Mouse (Mus musculus): ENCODE data around the gene Ifit2.
"Not testable (repeated sequence)": the region's sequence is repeated elsewhere in the genome, so short reads cannot be mapped to it uniquely, and the experiment has no call there.

The Ifit2 gene

DNA sequence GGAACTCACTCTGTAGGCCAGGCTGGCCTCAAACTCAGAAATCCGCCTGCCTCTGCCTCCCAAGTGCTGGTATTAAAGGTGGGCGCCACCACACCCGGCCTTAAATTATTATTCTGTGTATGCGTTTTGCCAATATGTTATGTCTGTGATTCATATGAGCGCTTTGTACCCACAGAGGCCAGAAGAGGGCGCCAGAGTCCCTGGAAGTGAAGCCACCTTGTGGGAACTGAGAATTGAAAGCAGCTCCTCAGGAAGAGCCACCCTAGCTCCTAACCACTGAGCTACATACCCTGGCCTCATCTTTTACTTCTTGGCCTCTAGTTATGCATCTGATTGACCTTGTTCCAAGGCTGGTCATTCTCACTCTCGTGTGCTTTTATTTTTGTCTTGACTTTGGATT lies 2.5 kb upstream of the Ifit2 start:
- peak; percentile 87 for DNase-seq (ENCODE audit: low spot score)

DNA sequence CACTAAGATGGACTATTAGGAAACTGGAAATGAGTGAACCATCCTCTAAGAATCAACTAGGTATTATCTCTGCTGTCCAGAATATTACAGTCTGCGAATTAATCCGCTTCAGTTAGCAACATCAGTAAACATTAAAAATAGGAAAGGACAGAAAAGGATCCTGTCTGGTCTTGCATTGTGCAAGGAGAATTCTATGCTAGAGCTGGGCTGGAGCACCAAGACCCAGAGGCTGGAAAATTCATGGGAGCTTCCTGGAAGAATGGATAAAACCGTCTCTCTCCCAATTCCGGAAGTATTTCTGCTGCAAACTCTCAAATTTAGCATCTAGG lies 325 bp upstream of the Ifit2 start:
- DNase-seq (ENCODE audit: low spot score) = no peak

DNA sequence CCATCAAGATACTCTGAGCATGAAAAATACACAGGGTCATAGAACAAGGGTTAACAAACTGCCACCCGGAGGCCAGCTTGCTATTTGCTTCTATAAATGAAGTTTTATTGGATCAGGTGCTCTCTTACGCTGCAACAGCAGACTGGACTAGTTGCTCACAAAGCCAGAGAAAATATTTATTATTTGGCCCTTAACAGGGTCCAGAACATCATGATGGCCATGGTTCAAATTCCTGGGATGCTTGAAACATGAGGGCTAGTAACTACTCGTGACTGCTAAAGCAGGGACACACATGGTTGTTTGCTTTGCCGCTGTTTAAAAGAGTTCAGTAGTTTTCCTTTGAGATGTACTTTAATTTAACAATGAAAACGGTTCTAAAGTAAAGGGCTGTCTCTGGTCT lies 1.5 kb downstream of the Ifit2 start:
- DNase-seq (ENCODE audit: low spot score) = no peak

DNA sequence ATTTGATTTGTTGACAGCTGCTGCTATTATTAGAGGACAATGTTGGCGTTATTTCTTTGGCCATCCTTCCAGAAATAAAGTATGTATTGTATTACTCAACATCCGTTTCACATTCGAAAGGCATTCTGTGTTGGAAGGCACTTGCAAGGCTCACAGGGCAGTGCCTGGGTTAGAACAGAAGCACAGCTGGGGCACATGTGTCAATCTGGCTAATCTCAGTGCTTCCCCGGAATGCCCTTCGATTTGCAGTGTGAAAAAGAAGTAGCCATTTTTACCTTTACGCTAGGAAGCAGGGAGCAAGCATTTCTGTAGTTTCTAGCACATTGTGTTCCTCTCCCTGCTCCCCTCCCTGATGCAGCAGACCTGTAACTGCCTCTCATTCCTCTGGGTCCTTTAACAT lies 2.5 kb downstream of the Ifit2 start:
- DNase-seq (ENCODE audit: low spot score) = no peak

DNA sequence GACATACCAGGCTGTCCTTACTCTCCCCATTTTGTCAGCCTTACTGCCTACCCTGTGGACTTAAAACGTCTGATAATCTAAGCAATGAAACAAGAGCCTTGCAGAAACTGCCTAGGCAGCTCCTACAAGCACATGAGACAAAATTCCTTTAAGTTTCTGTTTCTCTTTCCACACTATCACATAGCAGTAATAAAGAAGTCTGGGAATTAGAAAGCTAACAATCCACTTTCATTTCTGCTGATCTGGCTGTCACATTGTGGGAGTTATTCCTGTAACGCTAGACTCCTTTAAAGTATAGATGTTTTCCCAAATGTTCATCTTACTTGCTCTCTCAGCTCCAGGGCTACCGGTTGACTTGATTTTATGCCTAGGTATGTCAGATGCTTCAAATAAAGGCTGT lies 3.0 kb downstream of the Ifit2 start:
- DNase-seq (ENCODE audit: low spot score) = no peak

DNA sequence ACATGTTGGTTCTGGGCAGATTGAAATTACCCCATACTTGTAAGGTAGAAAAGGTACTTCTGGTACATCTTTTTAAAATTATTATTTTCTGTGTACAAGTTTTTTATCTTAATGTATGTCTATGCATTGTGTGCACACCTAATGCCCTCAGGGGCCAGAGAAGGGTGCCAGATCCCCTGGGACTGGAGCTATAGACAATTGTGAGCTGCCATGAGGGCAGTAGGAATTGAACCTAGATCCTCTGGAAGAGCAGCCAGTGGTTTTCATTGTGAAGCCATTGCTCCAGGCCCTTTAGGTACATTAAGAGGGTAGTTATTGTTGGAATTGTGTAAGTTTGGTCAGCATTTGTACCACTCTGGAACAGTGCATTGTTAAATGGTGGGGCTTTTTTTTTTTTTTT lies 3.6 kb downstream of the Ifit2 start:
- no peak for DNase-seq (ENCODE audit: low spot score)

DNA sequence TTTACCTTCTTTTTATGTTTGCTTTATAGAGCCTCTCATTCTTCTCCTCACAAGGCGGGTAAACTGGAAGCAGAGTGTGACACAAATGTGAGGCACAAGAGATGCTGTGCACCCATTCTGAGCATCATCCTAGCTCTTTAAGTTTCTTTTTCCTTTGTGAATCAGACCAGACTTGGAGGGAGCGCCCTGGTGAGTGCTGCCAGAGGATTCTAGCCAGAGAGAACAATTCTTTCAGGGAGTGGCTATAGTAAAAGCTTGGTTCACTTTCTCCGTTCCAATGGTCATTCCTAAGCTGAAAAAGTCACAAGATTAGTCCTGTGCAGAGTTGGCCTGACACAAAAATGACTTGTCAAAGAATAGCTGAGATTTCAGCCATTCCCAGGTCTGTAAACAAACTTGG lies 6.1 kb downstream of the Ifit2 start:
- DNase-seq (ENCODE audit: low spot score) = no peak

DNA sequence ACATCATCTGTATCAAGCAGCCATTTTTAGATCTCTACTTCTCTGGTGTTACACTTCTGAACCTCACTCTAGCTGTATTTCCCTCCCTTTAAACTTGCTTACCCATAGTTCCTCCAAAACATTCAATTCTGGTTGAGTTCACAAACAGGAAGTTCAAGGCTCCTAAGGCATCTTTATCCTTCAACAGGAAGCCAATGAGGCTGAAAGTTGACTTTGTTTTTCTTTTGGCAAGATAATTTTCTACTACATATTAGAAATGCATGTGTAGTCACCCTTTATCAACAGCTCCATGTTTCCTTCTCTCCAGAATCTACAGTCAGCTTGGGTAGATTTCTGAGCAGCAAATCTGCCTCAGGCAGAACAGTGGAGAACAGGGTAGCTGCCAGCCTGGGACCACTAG lies 12.1 kb downstream of the Ifit2 start:
- no peak for DNase-seq (ENCODE audit: low spot score)

DNA sequence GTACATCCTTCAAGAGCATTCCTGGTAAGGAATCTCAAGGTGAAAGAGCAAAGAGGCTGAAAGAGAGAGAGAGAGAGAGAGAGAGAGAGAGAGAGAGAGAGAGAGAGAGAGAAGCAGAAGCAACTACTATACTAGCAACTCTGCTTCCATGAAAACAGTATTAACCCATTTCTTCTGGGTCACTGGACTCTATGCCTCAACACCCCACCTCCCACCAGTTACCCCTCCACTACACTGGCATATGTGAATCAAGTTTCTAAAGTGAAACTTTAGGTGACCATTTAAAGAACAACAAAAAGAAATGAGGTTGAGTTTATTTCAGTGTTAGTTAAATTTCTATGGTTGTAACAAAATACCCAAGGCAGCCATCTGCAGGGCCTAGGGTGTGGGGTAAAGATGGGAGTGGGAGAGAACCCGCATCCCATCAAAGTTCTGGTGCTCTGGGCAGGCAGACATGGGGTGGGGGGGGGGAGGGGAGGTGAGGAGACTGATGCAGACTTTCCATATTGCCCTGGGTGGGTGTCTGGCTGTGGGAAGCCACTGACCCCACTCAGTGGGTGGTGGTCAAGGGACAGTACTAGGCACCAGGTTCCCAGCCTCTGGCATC lies 15.8 kb downstream of the Ifit2 start:
- no peak for DNase-seq (ENCODE audit: low spot score)

DNA sequence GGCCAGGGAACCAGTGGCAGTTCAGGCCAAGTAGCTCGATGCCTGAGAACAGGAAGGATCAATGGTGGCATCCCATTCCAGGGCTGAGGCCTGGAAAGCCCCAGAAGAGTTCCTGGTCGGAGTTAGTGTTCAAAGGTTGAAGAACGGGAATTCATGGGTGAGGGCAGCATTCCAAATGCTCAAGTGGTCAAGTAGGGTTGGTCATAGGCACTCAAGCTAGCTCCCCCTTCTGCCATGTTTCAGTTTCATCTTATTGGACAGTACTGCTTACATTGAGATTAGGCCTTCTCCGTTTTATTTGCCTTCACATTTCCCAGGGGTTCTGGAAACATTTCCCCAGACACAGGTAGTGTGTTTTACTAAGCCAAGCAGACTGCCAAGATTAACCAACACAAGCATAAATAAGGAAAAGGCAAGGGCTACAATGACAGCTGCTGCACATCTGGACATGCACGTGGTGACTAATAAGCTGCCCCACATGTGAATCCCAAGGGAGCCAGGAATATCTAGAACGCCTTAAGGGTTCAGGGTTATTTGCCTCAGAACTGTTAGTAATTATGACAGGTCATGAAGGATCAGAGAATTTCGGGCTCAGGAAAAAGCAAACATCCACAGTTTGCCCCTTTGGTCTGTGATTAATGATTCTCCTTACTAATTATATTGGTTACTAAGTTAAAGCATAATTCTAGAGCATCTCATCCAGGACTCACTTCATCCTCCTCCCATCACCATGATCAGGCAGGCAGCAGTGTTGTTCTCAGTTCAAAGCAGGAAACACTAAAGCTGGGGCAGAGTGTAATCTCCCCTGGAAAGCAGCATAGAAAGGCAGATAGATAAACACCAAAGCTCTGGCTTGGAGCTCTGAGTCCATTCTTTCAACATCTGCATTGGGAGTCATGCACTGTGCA lies 18.7 kb downstream of the Ifit2 start:
- no peak for DNase-seq (ENCODE audit: low spot score)

DNA sequence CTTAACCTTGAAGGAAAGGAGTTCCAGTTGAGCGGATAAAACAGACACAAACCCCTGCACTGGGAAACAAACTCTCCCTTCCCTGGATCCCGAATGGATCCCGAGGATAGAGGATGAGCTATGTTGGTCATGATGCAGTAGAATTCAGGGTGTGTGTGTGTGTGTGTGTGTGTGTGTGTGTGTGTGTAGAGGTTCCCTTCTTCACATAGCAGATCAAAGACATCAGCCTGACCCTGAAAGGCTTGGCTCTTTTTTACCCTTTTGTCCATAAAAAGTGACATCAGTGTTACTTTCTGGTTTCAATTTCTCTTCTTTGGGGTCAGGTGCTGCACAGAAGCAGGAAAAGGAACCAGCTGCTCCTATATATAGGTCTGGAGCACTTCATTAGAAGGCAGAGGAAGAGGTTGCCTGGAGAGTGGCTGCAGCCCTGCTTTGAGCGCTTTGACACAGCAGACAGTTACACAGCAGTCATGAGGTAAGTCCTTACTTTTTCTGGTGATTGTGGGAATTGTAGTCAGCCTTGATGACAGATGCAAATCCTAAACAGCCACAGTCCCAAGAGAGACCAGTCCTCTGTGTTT lies 19.5 kb downstream of the Ifit2 start:
- DNase-seq (ENCODE audit: low spot score) = no peak

DNA sequence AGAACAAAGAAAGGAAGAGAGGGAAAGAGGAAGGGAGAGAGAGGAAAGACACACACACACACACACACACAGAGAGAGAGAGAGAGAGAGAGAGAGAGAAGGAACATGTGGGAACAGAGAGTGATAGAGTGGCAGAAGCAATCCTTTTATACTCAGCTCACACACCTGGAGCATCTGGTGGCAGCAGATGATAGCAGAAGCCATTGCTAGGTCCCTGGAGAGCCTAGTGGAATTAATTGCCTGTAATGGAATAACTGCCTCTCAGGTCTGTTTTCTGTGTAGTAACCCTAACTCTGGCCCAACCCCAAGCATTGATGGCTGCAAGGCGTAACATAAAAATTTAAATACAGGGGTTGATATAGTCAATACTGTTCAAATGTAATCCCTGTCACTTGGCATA lies 20.6 kb downstream of the Ifit2 start:
- DNase-seq (ENCODE audit: low spot score) = no peak

DNA sequence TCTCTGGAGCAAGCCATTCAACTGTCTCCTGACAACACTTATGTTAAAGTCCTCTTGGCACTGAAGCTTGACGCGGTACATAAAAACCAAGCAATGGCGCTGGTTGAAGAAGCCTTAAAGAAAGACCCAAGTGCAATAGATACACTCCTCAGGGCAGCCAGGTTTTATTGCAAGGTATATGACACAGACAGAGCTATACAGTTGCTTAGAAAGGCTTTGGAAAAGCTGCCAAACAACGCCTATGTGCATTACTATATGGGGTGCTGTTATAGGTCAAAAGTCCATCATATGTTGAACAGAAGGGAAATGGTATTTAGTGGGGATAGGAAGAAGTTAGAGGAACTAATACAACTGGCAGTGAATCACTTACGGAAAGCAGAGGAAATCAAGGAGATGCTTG lies 23.2 kb downstream of the Ifit2 start:
- no peak for DNase-seq (ENCODE audit: low spot score)

DNA sequence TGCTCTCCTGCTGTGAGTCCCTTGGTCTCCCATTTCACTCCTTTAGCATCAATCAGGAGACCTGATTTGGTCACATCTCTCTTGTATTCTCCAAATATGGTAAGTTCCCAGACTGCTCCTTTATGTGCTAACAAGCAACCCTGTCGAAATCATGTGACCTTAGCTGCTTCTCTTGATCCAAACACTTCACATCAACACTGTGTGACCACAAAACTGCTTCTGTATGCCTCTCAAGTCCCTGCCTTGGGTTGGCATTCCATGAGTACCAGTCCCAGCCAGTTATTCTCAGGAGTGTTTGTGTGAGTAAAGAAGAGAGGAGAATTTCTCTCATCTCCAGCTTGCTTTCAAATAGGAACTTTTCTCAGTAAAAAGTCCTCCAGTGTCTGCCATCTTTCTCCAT lies 26.6 kb downstream of the Ifit2 start:
- DNase-seq (ENCODE audit: low spot score) = no peak

DNA sequence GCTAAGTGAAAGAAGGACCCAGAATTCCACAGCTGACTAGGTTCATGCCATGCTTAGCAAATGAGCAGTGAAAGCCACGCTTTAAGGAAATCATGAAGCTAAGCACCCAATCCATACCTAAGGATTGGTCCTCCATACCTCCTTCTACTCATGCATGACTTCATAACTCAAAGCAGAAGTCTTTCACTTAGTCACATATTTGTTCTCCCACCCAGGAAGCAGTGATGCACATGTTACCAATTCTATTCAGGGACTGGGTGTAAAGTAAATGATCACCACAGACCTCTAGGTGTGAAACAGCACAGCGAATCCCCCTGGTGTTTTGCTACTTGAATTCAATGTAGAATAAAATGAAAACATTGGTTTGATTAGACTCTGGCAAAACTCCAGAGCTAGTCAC lies 32.2 kb downstream of the Ifit2 start:
- not testable (repeated sequence) for DNase-seq (ENCODE audit: low spot score)

DNA sequence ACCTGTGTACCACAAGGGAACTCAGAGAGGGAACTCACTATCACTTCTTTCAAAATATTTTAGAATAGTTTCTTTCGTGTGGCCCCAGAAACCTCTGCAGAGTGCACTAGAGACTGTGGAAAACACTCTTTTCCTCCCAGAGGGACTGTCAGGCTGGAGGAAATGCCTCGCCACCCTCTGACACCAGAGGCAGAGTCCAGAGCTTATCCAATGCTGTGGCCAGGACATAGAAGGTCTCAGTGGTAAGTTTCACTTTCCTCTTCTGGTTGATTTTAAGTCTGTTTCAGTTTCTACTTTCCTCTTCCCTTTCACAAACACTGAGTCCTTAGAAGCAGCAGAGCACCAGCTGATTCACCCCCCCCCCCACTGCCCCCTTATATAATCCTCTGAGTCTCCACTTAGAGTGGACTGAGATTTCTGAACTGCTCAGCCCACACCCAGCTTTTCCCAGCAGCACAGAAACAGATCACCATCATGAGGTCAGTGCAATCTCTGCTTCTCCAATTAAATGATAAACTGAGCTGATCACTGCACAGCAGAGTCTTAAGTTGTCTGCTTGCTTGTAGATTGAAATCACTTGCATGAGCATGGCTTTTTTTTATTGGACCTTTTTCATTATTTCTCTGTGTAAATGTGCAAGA lies 32.8 kb downstream of the Ifit2 start, which contains the start of gene Ifit3:
Gene Ifit3, plus strand, starts transcription at position 406 of the 641 bp plus-strand sequence.
- not testable (repeated sequence) for DNase-seq (ENCODE audit: low spot score)

DNA sequence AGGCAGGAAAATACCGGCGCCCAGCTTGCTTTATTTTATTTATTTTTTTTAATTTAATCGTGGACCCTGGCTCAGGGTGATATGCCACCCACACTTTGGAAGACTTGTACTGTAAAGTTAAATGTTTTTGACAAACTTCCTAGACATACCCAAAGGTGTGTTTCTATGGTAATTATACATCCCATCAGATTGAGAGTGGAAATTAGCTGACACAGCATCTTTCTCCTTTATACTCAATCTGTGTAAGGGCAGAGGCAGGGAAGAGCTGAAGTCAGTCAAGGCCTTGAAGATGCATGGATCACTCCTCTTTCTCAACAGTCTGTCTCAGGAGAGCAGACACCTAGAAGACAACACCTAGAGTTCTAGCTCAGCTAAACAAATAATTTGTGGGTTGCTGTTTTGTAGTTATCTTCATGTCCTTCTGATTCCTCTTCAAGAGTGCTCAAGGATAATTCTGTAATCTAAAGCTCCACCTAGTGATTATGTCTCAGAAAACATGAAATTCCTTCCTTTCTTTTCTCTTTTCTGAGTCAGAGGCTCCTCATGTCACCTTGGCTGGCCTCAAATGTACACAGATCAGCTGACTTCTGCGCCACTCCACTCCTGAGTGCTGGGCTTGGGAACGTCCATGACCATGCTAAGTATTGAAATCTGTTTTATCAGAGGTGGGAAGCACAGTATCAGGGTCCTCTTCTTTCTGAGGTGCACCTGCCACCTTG lies 35.4 kb downstream of the Ifit2 start:
- DNase-seq (ENCODE audit: low spot score) = not testable (repeated sequence)

DNA sequence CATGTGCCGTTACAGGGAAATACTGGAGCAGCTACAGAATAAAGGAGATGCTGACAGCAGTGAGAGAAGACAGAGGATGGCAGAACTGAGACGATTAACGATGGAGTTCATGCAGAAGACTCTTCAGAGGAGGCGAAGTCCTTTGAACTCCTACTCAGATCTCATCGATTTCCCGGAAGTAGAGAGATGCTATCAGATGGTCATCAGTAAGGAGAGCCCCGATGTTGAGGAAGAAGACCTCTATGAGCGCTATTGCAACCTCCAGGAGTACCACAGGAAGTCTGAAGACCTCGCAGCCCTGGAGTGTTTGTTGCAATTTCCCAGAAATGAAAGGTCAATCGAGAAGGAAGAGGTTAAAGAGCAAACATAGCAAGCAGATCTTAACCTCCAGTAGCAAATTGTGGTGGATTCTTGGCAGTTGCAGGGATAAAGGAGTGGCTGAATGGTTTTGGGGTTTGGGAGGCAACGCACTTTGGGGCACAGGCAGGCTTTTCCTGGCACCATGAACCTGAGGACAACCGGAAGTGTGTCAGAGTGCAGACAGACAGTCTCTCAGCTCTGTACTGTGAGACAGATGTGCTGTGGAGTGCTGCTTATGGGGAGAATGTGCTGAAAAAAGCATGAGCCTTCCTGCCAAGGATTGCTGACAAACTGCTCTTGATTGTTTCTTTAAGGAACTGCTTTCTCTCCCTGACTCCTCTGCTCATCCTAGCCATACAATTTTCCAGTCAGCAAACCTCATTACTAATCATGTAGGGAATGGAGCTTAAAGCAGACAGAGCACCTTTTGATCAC lies 37.6 kb downstream of the Ifit2 start:
- DNase-seq (ENCODE audit: low spot score) = not testable (repeated sequence)

DNA sequence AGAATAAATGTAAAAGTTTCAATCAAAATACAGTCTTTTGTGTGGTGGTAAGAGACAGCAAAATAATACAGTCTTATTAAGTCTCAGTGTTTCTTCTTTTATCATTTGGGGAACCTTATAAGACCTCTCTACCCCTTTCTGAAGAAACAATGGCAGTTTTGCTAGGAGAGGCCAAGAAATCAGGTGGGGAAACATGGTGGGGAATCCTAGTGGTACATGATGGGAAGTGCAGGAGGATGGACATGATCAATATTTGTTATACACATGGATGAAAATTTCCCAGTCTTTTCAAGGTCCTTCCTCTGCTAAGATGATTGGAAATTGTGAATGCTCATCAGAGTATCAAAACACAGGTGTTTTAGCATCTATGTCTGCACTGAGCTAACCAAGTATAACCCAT lies 38.5 kb downstream of the Ifit2 start:
- no peak for DNase-seq (ENCODE audit: low spot score)

DNA sequence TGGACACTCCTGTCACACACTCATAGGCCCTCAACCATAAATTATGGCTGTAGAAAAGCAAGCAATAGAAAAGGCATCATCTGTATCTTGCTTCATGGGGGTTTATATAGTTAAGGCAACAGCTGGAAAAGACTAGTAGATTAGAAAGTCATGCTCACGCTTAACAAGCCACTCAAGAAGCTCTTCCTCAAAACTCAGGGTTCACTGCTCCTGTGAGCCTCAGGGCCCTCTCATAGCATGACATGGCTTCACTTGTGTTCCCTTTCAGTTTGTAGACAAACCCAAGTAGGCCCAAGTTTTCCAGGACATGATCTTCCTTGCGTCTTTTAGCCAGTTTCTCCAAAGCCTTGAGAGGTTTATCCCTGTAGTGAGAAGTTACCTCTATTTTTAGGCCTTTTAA lies 43.0 kb downstream of the Ifit2 start:
- no peak for DNase-seq (ENCODE audit: low spot score)

DNA sequence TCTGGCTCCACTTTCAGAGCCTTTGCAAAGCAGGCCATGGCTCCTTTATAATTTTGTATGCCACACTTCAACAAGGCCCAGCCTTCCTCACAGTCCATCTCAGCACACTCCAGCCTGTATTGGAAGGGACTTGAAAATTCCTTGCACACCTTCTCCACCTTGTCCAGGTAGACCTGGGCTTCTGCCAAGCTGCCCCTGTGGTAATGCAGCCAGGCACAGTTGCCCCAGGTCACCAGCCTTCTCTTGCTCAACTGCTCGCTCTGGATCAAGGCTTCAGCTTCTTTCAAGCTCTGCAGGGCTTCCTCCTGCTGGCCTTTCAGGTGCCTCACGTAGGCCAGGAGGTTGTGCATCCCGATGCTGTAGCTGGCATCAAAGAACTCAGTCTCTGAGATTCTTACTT lies 44.0 kb downstream of the Ifit2 start:
- DNase-seq (ENCODE audit: low spot score) = not testable (repeated sequence)
